Mouse (Mus musculus): ENCODE measurements around the gene Fbxw4. TPM values are rescaled to one million over a fixed set of nuclear protein-coding genes. Genes with fewer than 3 reads are reported as not detected.

The Fbxw4 gene
- polyA plus RNA-seq (2012; rRNA removed): 36.3 and 42.0 TPM in 2 replicates

- DNase-seq (ENCODE audit: low spot score): peak; percentile 77
Observed at GRCm38 (mm10) chr19:45659738-45660502, at the start of gene Fbxw4. Fbxw4 (minus strand) TSS chr19:45660312.

- no peak for DNase-seq (ENCODE audit: low spot score)
Observed at GRCm38 (mm10) chr19:45708704-45709103, 48.6 kb upstream of the Fbxw4 start.

GRCm38 (mm10) chr19:45696281-45696600, 36.1 kb upstream of the Fbxw4 start:
- no peak for DNase-seq (ENCODE audit: low spot score)

GRCm38 (mm10) chr19:45695496-45696280, 35.6 kb upstream of the Fbxw4 start:
- DNase-seq (ENCODE audit: low spot score): no peak

- no peak for DNase-seq (ENCODE audit: low spot score)
Observed at GRCm38 (mm10) chr19:45694056-45694455, 33.9 kb upstream of the Fbxw4 start.

GRCm38 (mm10) chr19:45692211-45692610, 32.1 kb upstream of the Fbxw4 start:
- DNase-seq (ENCODE audit: low spot score): no peak

GRCm38 (mm10) chr19:45691001-45691535, 31.0 kb upstream of the Fbxw4 start:
- no peak for DNase-seq (ENCODE audit: low spot score)

GRCm38 (mm10) chr19:45687001-45687400, 26.9 kb upstream of the Fbxw4 start:
- no peak for DNase-seq (ENCODE audit: low spot score)

- DNase-seq (ENCODE audit: low spot score): no peak
Observed at GRCm38 (mm10) chr19:45683676-45684075, 23.6 kb upstream of the Fbxw4 start.

- no peak for DNase-seq (ENCODE audit: low spot score)
Observed at GRCm38 (mm10) chr19:45680495-45681130, 20.5 kb upstream of the Fbxw4 start.

GRCm38 (mm10) chr19:45676723-45677269, 16.7 kb upstream of the Fbxw4 start:
- DNase-seq (ENCODE audit: low spot score): no peak

GRCm38 (mm10) chr19:45675720-45676581, 15.8 kb upstream of the Fbxw4 start:
- no peak for DNase-seq (ENCODE audit: low spot score)

GRCm38 (mm10) chr19:45675196-45675595, 15.1 kb upstream of the Fbxw4 start:
- DNase-seq (ENCODE audit: low spot score): no peak

GRCm38 (mm10) chr19:45672971-45673370, 12.9 kb upstream of the Fbxw4 start:
- DNase-seq (ENCODE audit: low spot score): no peak

- no peak for DNase-seq (ENCODE audit: low spot score)
Observed at GRCm38 (mm10) chr19:45668986-45669385, 8.9 kb upstream of the Fbxw4 start.

- DNase-seq (ENCODE audit: low spot score): no peak
Observed at GRCm38 (mm10) chr19:45663851-45664250, 3.7 kb upstream of the Fbxw4 start.

GRCm38 (mm10) chr19:45660503-45660790, 335 bp upstream of the Fbxw4 start:
- no peak for DNase-seq (ENCODE audit: low spot score)

GRCm38 (mm10) chr19:45659301-45659737, 793 bp downstream of the Fbxw4 start:
- no peak for DNase-seq (ENCODE audit: low spot score)

- no peak for DNase-seq (ENCODE audit: low spot score)
Observed at GRCm38 (mm10) chr19:45658556-45659268, 1.4 kb downstream of the Fbxw4 start.

- DNase-seq (ENCODE audit: low spot score): no peak
Observed at GRCm38 (mm10) chr19:45657828-45658227, 2.3 kb downstream of the Fbxw4 start.
